Mouse (Mus musculus) mesoderm, embryonic 11.5 days (tissue): ENCODE measurements around the gene Wdhd1.

Experiments used
- DNase-seq: peaks from one replicate; pipeline ENCODE4 v3.0.0-alpha.2; 2012; ENCODE audit warnings: low read depth, low spot score

Wdhd1 gene

DNA sequence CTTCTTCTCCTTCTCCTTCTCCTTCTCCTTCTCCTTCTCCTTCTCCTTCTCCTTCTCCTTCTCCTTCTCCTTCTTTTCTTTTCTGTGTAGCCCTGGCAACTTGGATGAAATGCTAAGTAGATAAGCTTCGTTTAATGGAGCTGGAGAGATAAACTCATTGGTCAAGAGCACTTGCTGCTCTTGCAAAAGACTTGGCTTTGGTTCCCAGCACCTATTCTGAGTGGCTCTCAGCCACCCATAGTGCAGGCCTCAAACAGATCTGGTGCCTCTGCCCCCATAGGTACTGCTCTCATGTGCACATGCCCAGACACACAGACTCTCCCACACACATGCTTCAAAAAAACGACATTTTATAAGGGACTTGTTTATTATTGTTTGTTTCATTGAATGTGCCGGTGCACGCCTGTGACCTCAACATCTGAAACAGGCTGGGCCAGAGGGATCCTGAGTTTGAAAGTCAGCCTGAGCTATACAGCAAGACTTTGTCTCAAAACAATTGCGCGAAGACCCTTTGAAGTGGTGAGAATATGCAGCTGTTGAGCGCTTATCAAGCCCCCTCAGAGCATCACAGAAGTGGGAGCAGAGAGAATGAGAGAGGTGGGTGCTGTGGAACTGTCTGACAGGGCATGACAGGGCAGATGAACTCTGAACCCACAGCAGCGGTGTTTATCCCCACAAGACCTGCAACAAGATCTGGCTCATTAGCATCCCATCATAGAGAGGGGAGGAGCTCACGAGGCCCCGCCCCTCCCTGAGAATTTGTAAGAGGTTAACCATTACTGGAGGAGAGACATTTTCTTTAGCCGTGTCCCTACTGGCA lies 53.8 kb downstream of the Wdhd1 start:
- DNase-seq: no peak

DNA sequence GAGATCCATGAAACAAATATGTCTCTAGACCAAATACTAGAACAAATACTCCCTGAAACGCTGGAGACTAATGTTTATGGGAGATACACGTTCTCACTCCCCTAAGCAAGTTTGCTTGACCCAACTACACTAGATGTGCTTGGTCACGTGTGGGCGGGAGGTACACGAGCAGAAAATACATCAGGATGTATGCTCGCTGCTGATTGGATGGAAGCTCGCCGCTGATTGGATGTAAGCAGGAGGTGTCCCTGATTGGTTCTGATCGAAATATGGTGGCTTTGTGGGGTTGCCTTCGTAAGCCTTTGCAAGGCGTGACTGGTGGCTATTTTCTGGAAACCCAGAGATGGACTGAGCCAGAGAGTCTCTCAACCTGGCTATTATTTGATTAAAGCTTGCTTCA lies 55.1 kb downstream of the Wdhd1 start:
- no peak for DNase-seq

DNA sequence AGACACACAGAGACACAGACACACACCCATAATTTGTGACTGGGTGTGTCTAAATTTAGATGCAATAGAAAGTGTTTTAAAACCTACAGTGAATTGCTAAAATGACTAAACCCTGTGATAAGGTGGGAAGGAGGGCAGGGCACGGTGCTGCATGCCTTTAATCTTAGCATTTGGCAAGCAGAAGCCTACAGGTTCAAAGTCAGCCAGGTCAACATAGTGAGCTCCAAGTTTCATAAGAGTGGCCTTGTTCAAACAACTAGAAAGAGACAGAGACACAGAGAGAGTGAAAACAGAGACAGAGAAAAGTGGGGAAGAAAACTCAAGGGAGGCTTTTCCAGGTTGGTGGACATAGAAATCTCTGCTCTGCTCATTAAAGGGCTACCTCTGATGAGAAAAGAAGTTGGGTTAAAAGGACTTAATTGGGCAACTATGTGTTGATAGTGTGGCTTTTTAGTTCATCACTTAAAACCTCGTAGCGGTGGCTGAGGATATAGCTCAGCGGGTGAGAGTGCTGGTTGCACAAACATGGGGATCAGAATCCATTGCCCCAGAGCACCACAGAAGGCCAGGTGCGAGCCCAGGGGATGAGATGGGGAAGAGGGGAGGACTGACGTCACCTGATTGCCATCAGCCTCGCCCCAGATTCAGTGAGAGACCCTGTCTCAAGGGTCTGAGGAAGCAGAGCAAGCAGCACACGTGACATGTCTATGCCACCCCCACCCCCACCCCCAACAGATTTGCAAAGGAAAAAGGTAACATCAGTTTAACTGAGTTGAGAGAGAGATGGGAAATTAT lies 56.2 kb downstream of the Wdhd1 start:
- DNase-seq: no peak

DNA sequence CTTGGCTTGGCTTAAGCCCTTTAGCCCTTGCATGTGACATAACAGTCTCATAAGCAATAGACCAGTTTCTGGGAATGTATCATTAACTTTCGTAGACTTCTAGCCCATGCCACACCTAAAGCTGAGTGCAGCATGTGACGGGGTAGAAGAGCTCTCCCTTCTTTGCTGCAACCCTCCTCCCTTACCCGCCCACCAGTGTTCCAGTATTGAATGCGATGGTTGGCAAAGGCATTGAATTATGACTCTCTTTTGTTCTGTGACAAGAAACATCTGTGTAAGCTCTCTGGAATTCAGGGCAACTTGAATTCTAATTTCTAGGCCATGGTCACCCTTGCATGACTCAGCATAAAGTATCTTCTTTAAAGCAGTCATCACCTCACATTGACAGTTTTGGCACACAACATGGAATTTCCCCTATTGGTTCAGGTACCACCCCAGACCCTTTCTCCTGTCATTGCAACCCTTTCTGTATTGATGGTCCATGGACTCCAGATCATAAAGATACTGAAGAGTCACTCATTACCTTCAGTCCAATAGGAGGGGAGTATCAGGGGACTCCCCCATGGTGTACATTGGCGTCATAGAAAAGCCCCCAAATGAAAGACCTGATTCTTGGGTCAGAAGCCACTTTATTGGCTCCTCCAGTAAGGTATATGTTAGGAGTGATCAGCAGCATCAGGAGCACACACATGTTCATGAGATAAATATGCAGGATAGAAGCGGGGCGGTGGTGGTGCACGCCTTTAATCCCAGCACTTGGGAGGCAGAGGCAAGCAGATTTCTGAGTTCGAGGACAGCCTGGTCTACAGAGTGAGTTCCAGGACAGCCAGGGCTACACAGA lies 57.7 kb downstream of the Wdhd1 start:
- no peak for DNase-seq

DNA sequence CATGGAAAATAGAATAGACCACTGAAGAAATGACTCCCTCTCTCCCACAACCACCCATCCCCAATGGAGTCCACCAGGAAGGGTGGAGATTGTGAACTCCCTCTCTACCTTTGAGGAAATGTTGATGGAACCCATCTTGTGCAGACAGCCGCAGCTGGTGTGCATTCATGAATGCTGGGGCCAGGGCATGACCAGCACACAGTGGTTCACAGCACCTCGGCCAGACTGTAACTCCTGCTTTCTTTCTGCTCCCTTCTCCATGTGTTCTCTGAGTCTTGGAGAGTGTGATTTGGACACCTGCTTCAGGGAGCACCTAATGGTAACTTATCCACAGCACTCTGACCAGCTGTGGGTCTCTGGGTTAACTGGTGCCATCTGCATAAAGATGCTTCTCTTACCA lies 60.1 kb downstream of the Wdhd1 start:
- no peak for DNase-seq

GRCm38 (mm10) chr14:47214367-47214766 lies 62.3 kb downstream of the Wdhd1 start:
- no peak for DNase-seq

GRCm38 (mm10) chr14:47213305-47213704 lies 63.4 kb downstream of the Wdhd1 start:
- no peak for DNase-seq

DNA sequence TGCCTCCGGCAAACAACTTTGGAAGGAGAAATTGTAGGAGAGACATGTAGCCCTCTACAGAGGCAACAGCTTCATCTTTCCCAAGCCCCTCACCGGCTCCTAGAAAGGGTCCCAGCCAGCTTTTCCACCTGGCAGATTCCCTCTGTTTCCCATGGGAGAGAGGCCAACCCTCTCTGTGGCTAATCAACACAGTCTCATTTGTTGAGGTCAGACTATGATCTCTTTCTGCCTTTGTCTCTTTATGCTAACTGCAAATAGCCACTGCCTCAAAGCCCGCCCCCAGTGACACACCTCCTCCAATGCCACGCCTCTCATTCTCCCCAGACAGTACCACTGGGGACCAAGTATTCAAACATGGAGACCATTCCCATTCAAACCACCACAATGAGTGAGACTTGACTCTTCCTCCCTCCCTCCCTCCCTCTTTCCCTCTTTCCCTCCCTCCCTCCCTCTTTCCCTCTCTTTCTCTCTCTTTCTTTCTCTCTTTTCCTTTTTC lies 66.9 kb downstream of the Wdhd1 start:
- no peak for DNase-seq

GRCm38 (mm10) chr14:47208564-47209493 lies 67.8 kb downstream of the Wdhd1 start:
- DNase-seq: no peak

DNA sequence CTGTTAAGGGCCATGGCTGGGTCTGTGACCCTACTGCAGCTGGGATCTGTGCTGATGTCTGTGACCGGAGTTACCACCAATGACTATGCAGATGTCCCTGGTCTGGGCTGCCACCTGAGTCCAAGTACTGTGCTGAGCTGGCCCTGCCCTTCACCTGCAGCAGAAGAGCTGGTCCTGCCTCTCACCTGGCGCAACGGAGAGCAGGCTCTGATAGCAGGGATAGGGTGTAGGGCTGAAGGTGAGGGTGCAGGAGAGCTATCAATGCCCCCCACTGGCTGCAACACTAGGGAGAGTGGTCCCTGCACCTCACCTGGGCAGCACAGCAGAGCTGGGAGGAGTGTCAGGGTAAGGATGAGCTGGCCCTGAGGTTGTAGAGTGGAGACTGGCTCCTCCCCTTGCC lies 70.1 kb downstream of the Wdhd1 start:
- no peak for DNase-seq

DNA sequence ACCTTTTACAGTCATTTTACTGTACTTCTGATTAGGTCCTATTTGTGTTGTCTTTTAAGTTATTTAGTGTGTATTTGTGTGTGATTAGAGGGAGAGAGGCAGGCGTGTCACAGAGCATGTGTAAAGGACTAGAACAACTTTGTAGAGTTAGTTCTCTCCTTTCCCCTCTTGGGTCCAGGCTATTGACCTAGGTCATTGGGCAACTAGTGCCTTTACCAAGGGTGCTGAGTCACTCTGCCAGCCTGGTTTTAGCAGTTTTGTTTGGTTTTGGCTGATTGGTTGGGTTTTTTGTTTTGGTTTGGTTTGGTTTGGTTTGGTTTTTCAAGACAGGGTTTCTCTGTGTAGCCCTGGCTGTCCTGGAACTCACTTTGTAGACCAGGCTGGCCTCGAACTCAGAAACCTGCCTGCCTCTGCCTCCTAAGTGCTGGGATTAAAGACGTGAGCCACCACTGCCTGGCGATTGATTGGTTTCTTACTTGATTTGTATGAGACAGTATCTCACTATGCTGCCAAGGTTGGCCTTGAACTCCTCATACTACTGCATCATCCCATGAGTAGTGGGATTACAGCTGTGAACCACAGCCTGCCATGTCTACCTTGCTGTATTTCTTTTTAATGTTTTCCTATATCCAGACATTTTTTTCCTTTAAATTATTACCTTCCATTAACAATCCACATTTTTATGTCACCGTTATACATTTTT lies 71.2 kb downstream of the Wdhd1 start:
- DNase-seq: no peak

- no peak for DNase-seq
Measured at GRCm38 (mm10) chr14:47197340-47197739, 79.3 kb downstream of the Wdhd1 start.

DNA sequence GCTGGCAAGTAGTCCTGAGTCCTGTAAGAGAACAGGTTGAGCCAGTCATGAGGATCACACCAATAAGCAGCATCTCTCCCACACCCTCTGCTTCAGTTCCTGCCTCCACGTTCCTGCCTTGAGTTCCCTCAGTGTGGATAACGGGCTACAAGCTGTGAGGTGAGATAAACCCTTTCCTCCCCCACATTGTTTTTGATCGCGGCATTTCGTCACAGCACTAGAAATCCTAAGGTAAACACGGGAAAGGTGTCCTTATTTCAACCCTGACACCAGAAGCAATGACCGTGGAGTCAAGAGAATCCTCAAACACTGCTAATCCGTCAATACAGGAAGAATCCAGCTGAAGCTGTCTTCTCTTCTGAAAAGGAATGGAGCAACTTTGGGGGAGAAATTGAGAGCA lies 79.9 kb downstream of the Wdhd1 start:
- DNase-seq: no peak

DNA sequence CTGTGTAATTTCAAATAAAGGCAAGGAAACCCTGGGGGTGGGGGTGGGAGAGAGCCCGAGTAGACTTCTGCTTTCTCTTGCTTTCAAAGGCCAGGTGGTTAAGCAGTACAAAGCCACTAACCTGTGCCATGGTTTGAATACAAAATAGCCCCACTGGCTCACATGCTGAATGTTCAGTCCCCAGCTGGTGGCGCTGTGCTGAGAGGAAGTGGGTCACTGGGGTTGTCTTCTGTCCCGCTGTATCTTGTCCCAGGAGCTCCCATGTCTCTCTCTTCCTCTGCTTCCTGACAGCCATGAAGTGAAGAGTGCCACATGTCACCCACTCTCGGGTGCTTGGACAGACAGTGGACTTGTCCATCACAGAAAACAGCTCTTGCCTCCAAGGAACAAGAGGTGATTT lies 82.6 kb downstream of the Wdhd1 start:
- no peak for DNase-seq

- no peak for DNase-seq
Measured at GRCm38 (mm10) chr14:47193506-47193905, 83.2 kb downstream of the Wdhd1 start.

GRCm38 (mm10) chr14:47191861-47192260 lies 84.8 kb downstream of the Wdhd1 start:
- no peak for DNase-seq
